Mouse (Mus musculus): ENCODE data around the gene B230118H07Rik. TPM values are rescaled to one million over a fixed set of nuclear protein-coding genes. Genes with fewer than 3 reads are reported as not detected.
A peak's percentile ranks its signal among the peaks of the same experiment; 100 is the strongest.

The B230118H07Rik gene
- total RNA-seq (2021) (10 to 100 TPM; 90.4 to 99.4 TPM), polyA plus RNA-seq (2012; rRNA removed) (12.9 and 33.0 TPM in 2 replicates)
- long read RNA-seq, transcript B230118H07Rik-203 (7 exons, 2,273 nt), result major isoform, 72 of 103 reads
- long read RNA-seq, partial matches to known transcripts, result 19 of 103 reads
- long read RNA-seq, other reads (novel, unspliced or antisense), result 12 of 103 reads

DNA sequence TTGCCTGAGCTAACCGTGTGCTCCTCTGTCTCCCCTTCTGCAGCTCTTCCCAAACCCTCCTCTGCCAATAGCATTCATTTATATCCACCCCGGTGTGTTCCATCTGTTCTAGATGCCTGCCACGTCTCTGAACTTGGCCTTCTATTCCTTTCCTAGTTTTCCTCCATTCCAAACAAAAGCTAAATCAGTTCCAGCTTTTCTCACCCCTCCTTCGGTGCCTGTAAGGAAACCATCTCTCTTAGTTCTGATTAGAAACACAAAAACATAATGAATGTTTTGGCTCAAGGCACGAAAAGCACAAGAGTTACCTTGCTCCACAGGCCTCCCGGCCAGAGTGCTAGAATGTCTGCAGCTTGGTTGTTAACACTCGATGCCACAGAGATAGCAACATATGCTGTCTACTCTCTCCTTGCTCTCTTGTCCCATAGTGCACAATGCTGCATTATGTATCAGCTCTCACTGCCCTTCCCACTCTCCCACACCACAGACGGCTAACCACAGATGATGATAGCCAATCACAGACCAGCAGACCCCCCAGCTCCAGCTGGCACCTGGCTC is at the start of gene B230118H07Rik, which contains the start of gene Rag1:
B230118H07Rik (minus strand) TSS at position 419 of the 558 bp plus-strand sequence.
Rag1 (minus strand) TSS at position 388 of the 558 bp plus-strand sequence.
- WGBS, result 36% methylated on average over 8 of the region's 8 CpGs
- H3K9ac ChIP-seq (ENCODE audit: low read depth, low read length), result no peak within 1 kb of the TSS
- DNase-seq, result no peak
- TF ChIP-seq EP300 (IDR thresholded peaks at IDR 0.05; ENCODE audit: insufficient read depth, low read depth, low read length), result no peak
- no peak for TF ChIP-seq POLR2A (IDR thresholded peaks at IDR 0.05; ENCODE audit: insufficient read depth, low read depth, low read length)
- TF ChIP-seq CTCF (IDR thresholded peaks at IDR 0.05), result no peak
- intact Hi-C loops (cut with DNase I), result no loop called here
- H3K4me3 ChIP-seq, result no peak within 1 kb of the TSS
- H3K79me2 ChIP-seq (replicated peaks; ENCODE audit: control insufficient read depth, insufficient read depth, low read length), result no peaks in the 10 kb centered on the region
- no peaks in the 10 kb centered on the region for H3K36me3 ChIP-seq (ENCODE audit: control insufficient read depth, insufficient read depth, low read length)
- H3K27me3 ChIP-seq (ENCODE audit: control insufficient read depth, insufficient read depth, low read length), result no peaks in the 10 kb centered on the region; the same call in none of the 2 replicates
- H3K27ac ChIP-seq, result no peak within 1 kb of the TSS
- H3K4me1 ChIP-seq (ENCODE audit: control insufficient read depth, insufficient read depth, low read length), result no peaks in the 10 kb centered on the region; the same call in 1 of the 2 replicates

- WGBS, result 87% methylated on average over 7 of the region's 7 CpGs
These were observed 46.3 kb upstream of the B230118H07Rik start for GRCm38 (mm10) chr2:101695584-101695983.

GRCm38 (mm10) chr2:101693577-101694215 is 44.4 kb upstream of the B230118H07Rik start:
- DNase-seq, result no peak
- H3K79me2 ChIP-seq (replicated peaks; ENCODE audit: control insufficient read depth, insufficient read depth, low read length), result no peaks in the 10 kb centered on the region
- no peaks in the 10 kb centered on the region for H3K4me1 ChIP-seq (ENCODE audit: control insufficient read depth, insufficient read depth, low read length)
- H3K36me3 ChIP-seq (ENCODE audit: control insufficient read depth, insufficient read depth, low read length), result peaks cover 8% of the 10 kb centered on the region
- H3K9ac ChIP-seq (ENCODE audit: low read depth, low read length), result no peak overlapping the region
- intact Hi-C loops (cut with DNase I), result loop anchor here (2.0 kb wide), 2 partner anchors 135 to 177 kb away; no protein-coding TSS in a partner anchor
- no peak overlapping the region for H3K27ac ChIP-seq
- no peak overlapping the region for H3K4me3 ChIP-seq
- no peaks in the 10 kb centered on the region for H3K27me3 ChIP-seq (ENCODE audit: control insufficient read depth, insufficient read depth, low read length)
- WGBS, result 46% methylated on average over 5 of the region's 5 CpGs
- TF ChIP-seq EP300 (IDR thresholded peaks at IDR 0.05; ENCODE audit: insufficient read depth, low read depth, low read length), result no peak
- TF ChIP-seq CTCF (IDR thresholded peaks at IDR 0.05), result peak; percentile 86

More at GRCm38 (mm10) chr2:101695584-101695983, 46.3 kb upstream of the B230118H07Rik start:
- intact Hi-C loops (cut with DNase I), result loop anchor here (2.0 kb wide), 2 partner anchors 133 to 175 kb away; no protein-coding TSS in a partner anchor
- Histone ChIP-seq H3K79me2 (replicated peaks; ENCODE audit: control insufficient read depth, insufficient read depth, low read length) (no peaks in the 10 kb centered on the region), H3K4me3 (no peak overlapping the region), H3K27ac (no peak overlapping the region), H3K4me1 (ENCODE audit: control insufficient read depth, insufficient read depth, low read length) (no peaks in the 10 kb centered on the region), H3K36me3 (ENCODE audit: control insufficient read depth, insufficient read depth, low read length) (peaks cover 8% of the 10 kb centered on the region), H3K9ac (ENCODE audit: low read depth, low read length) (no peak overlapping the region), H3K27me3 (ENCODE audit: control insufficient read depth, insufficient read depth, low read length) (no peaks in the 10 kb centered on the region)
- TF ChIP-seq EP300 (IDR thresholded peaks at IDR 0.05; ENCODE audit: insufficient read depth, low read depth, low read length) (no peak), POLR2A (IDR thresholded peaks at IDR 0.05; ENCODE audit: insufficient read depth, low read depth, low read length) (no peak)
- no peak for DNase-seq

DNA sequence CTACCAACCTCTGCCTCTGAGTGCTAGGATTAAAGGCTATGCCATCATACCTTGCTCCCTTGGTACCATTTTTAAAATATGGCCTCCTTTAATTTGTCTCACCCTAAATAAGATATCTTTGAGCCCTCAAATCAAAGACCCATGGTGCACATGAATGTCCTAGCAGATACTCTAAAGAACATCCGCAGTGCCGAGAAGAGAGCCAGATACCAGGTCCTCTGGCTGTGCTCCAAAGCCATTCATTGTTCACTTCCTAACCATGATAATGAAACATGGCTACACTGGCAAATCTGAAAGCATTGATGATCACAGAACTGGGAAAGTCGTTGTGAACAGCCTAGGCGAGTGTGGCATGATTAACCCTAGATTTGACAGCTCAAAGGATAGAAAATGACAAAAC is 43.7 kb upstream of the B230118H07Rik start:
- no peak for DNase-seq
- Histone ChIP-seq H3K27ac (no peak overlapping the region), H3K9ac (ENCODE audit: low read depth, low read length) (no peak overlapping the region), H3K36me3 (ENCODE audit: control insufficient read depth, insufficient read depth, low read length) (peaks cover 8% of the 10 kb centered on the region), H3K79me2 (replicated peaks; ENCODE audit: control insufficient read depth, insufficient read depth, low read length) (no peaks in the 10 kb centered on the region), H3K4me1 (ENCODE audit: control insufficient read depth, insufficient read depth, low read length) (no peaks in the 10 kb centered on the region), H3K27me3 (ENCODE audit: control insufficient read depth, insufficient read depth, low read length) (no peaks in the 10 kb centered on the region), H3K4me3 (no peak overlapping the region)
- intact Hi-C loops (cut with DNase I), result no loop called here
- TF ChIP-seq EP300 (IDR thresholded peaks at IDR 0.05; ENCODE audit: insufficient read depth, low read depth, low read length) (no peak), POLR2A (IDR thresholded peaks at IDR 0.05; ENCODE audit: insufficient read depth, low read depth, low read length) (no peak)
- 26% methylated on average over 4 of the region's 4 CpGs for WGBS

- Histone ChIP-seq H3K27me3 (ENCODE audit: control insufficient read depth, insufficient read depth, low read length) (no peaks in the 10 kb centered on the region), H3K9ac (ENCODE audit: low read depth, low read length) (no peak overlapping the region), H3K4me3 (no peak overlapping the region), H3K36me3 (ENCODE audit: control insufficient read depth, insufficient read depth, low read length) (peaks cover 8% of the 10 kb centered on the region), H3K79me2 (replicated peaks; ENCODE audit: control insufficient read depth, insufficient read depth, low read length) (peaks cover 3% of the 10 kb centered on the region; the same call in 1 of the 2 replicates), H3K4me1 (ENCODE audit: control insufficient read depth, insufficient read depth, low read length) (no peaks in the 10 kb centered on the region), H3K27ac (no peak overlapping the region)
- TF ChIP-seq POLR2A (IDR thresholded peaks at IDR 0.05; ENCODE audit: insufficient read depth, low read depth, low read length) (no peak), CTCF (IDR thresholded peaks at IDR 0.05) (no peak), EP300 (IDR thresholded peaks at IDR 0.05; ENCODE audit: insufficient read depth, low read depth, low read length) (no peak)
- DNase-seq, result no peak
- intact Hi-C loops (cut with DNase I), result no loop called here
- 86% methylated on average over 9 of the region's 9 CpGs for WGBS
These were observed 41.0 kb upstream of the B230118H07Rik start for GRCm38 (mm10) chr2:101690252-101690827.
